Mouse (Mus musculus) hindbrain, embryonic 16.5 days (tissue): ENCODE data around the gene Nhsl1. TPM values are rescaled to one million over a fixed set of nuclear protein-coding genes. Genes with fewer than 3 reads are reported as not detected.

Source experiments
- ATAC-seq: fragments of 200-750 bp; cut with Nextera tagmentation; 2 replicates; pipeline ENCODE4 v1.8.0; 2017; ENCODE audit warnings: moderate TSS enrichment, moderate library complexity
- H3K27ac ChIP-seq: fragments of 300-500 bp; sonication (generic); 2 replicates; pipeline ENCODE4 v1.5.1; 2014; ENCODE audit warnings: low read depth, mild to moderate bottlenecking, control low read depth, low read length, moderate library complexity
- H3K27me3 ChIP-seq: fragments of 300-500 bp; sonication (generic); replicated peaks from 2 replicates; pipeline ENCODE4 v1.6.1; 2014; ENCODE audit warnings: low read length; ENCODE audit not compliant: control insufficient read depth, insufficient read depth
- H3K36me3 ChIP-seq: fragments of 300-500 bp; sonication (generic); 2 replicates; pipeline ENCODE4 v1.6.1; 2014; ENCODE audit warnings: mild to moderate bottlenecking, low read length, moderate library complexity, mixed read lengths; ENCODE audit not compliant: control insufficient read depth, insufficient read depth
- H3K4me1 ChIP-seq: fragments of 300-500 bp; sonication (generic); 2 replicates; pipeline ENCODE4 v1.6.1; 2014; ENCODE audit warnings: low read depth, low read length; ENCODE audit not compliant: control insufficient read depth, insufficient read depth
- H3K4me2 ChIP-seq: fragments of 300-500 bp; sonication (generic); 2 replicates; pipeline ENCODE4 v1.6.1; 2014; ENCODE audit warnings: mild to moderate bottlenecking, low read length, control low read depth, moderate library complexity
- H3K4me3 ChIP-seq: fragments of 300-500 bp; sonication (generic); 2 replicates; pipeline ENCODE4 v1.5.1; 2014; ENCODE audit warnings: mild to moderate bottlenecking, low read length, control low read depth, moderate library complexity
- H3K9ac ChIP-seq: fragments of 300-500 bp; sonication (generic); 2 replicates; pipeline ENCODE4 v1.6.1; 2014; ENCODE audit warnings: low read depth, mild to moderate bottlenecking, control low read depth, low read length, moderate library complexity
- H3K9me3 ChIP-seq: fragments of 300-500 bp; sonication (generic); 2 replicates; pipeline ENCODE4 v1.6.1; 2014; ENCODE audit warnings: mild to moderate bottlenecking, low read length, moderate library complexity; ENCODE audit not compliant: control insufficient read depth
- WGBS: fragments of 180-500 bp; shearing (Covaris S2); extraction: QIAGEN DNeasy Blood & Tissue Kit; methylation state at CpG from one replicate; pipeline ENCODE4 v1.1.7; 2014; 5-methylcytosine and 5-hydroxymethylcytosine counted together
- polyA plus RNA-seq: library from polyadenylated mRNA; unstranded; fragments of >200 nt; fragmentation: Nextera tagmentation; extraction: Ambion mirVana; gene quantifications from 2 replicates; pipeline ENCODE4 v1.2.1, GENCODE M21; 2015

Gene Nhsl1
- polyA plus RNA-seq, 1 experiment from 2014 or later, result 12.8 TPM

- Histone ChIP-seq H3K9me3 (no peaks in the 10 kb centered on the region), H3K9ac (no peak overlapping the region), H3K4me2 (no peak overlapping the region), H3K27me3 (no peaks in the 10 kb centered on the region), H3K4me3 (no peak overlapping the region), H3K36me3 (no peaks in the 10 kb centered on the region), H3K27ac (no peak overlapping the region), H3K4me1 (no peaks in the 10 kb centered on the region)
- 36% methylated on average over 7 of the region's 7 CpGs for WGBS
- ATAC-seq, result no peak; the same call in 1 of the 2 replicates
These were observed 67.4 kb downstream of the Nhsl1 start for GRCm38 (mm10) chr10:18386224-18386623.

- Histone ChIP-seq H3K4me1 (no peaks in the 10 kb centered on the region; the same call in 1 of the 2 replicates), H3K27ac (peak overlapping the region; percentile 52), H3K27me3 (no peaks in the 10 kb centered on the region), H3K9ac (no peak overlapping the region), H3K9me3 (no peaks in the 10 kb centered on the region), H3K4me2 (peak overlapping the region; percentile 25), H3K4me3 (no peak overlapping the region), H3K36me3 (no peaks in the 10 kb centered on the region)
- ATAC-seq, result peak; percentile 84
- WGBS, result 15% methylated on average over 10 of the region's 10 CpGs
These were observed 70.2 kb downstream of the Nhsl1 start for GRCm38 (mm10) chr10:18388784-18389575.

- Histone ChIP-seq H3K36me3 (no peaks in the 10 kb centered on the region), H3K27ac (peak overlapping the region; percentile 52; the same call in 1 of the 2 replicates), H3K4me2 (no peak overlapping the region), H3K9me3 (no peaks in the 10 kb centered on the region), H3K4me1 (no peaks in the 10 kb centered on the region; the same call in 1 of the 2 replicates), H3K27me3 (no peaks in the 10 kb centered on the region), H3K4me3 (no peak overlapping the region), H3K9ac (no peak overlapping the region)
- WGBS, result 80% methylated on average over 14 of the region's 15 CpGs
- no peak for ATAC-seq
These were observed 71.2 kb downstream of the Nhsl1 start for GRCm38 (mm10) chr10:18390004-18390403.

GRCm38 (mm10) chr10:18391608-18392007, 72.8 kb downstream of the Nhsl1 start:
- no peaks in the 10 kb centered on the region for H3K9me3 ChIP-seq
- no peaks in the 10 kb centered on the region; the same call in 1 of the 2 replicates for H3K4me1 ChIP-seq
- no peaks in the 10 kb centered on the region for H3K36me3 ChIP-seq
- H3K27me3 ChIP-seq, result no peaks in the 10 kb centered on the region
- 42% methylated on average over 5 of the region's 5 CpGs for WGBS
- H3K27ac ChIP-seq, result no peak overlapping the region
- no peak overlapping the region for H3K9ac ChIP-seq
- H3K4me2 ChIP-seq, result no peak overlapping the region
- no peak overlapping the region for H3K4me3 ChIP-seq
- ATAC-seq, result no peak

GRCm38 (mm10) chr10:18392268-18392667, 73.5 kb downstream of the Nhsl1 start:
- Histone ChIP-seq H3K36me3 (no peaks in the 10 kb centered on the region), H3K4me2 (no peak overlapping the region), H3K4me1 (no peaks in the 10 kb centered on the region; the same call in 1 of the 2 replicates), H3K27me3 (no peaks in the 10 kb centered on the region), H3K9me3 (no peaks in the 10 kb centered on the region), H3K27ac (no peak overlapping the region), H3K4me3 (no peak overlapping the region), H3K9ac (no peak overlapping the region)
- 79% methylated on average over 6 of the region's 6 CpGs for WGBS
- no peak for ATAC-seq

- H3K4me1 ChIP-seq, result no peaks in the 10 kb centered on the region; the same call in 1 of the 2 replicates
- 57% methylated on average over 3 of the region's 3 CpGs for WGBS
- H3K9ac ChIP-seq, result no peak overlapping the region
- H3K27me3 ChIP-seq, result no peaks in the 10 kb centered on the region
- H3K9me3 ChIP-seq, result no peaks in the 10 kb centered on the region
- H3K36me3 ChIP-seq, result no peaks in the 10 kb centered on the region
- ATAC-seq, result no peak
- H3K4me3 ChIP-seq, result no peak overlapping the region
- no peak overlapping the region for H3K4me2 ChIP-seq
- no peak overlapping the region for H3K27ac ChIP-seq
These were observed 75.0 kb downstream of the Nhsl1 start for GRCm38 (mm10) chr10:18393740-18394139.

- no peak for ATAC-seq
These were observed 75.5 kb downstream of the Nhsl1 start for GRCm38 (mm10) chr10:18394270-18394669.

GRCm38 (mm10) chr10:18400089-18400644, 81.4 kb downstream of the Nhsl1 start:
- Histone ChIP-seq H3K27ac (no peak overlapping the region), H3K27me3 (no peaks in the 10 kb centered on the region), H3K9ac (no peak overlapping the region), H3K4me3 (no peak overlapping the region), H3K36me3 (no peaks in the 10 kb centered on the region), H3K4me1 (no peaks in the 10 kb centered on the region), H3K4me2 (no peak overlapping the region), H3K9me3 (no peaks in the 10 kb centered on the region)
- ATAC-seq, result peak; percentile 34; the same call in 1 of the 2 replicates
- WGBS, result 78% methylated on average over 7 of the region's 7 CpGs

More at GRCm38 (mm10) chr10:18394270-18394669, 75.5 kb downstream of the Nhsl1 start:
- H3K9me3 ChIP-seq, result no peaks in the 10 kb centered on the region
- no peaks in the 10 kb centered on the region for H3K27me3 ChIP-seq
- H3K27ac ChIP-seq, result no peak overlapping the region
- no peak overlapping the region for H3K4me2 ChIP-seq
- H3K36me3 ChIP-seq, result no peaks in the 10 kb centered on the region
- H3K9ac ChIP-seq, result no peak overlapping the region
- H3K4me1 ChIP-seq, result no peaks in the 10 kb centered on the region; the same call in 1 of the 2 replicates
- 85% methylated on average over 7 of the region's 7 CpGs for whole genome bisulfite sequencing
- no peak overlapping the region for H3K4me3 ChIP-seq

GRCm38 (mm10) chr10:18400998-18401397, 82.2 kb downstream of the Nhsl1 start:
- H3K4me1 ChIP-seq, result no peaks in the 10 kb centered on the region
- no peak overlapping the region for H3K4me3 ChIP-seq
- H3K27ac ChIP-seq, result no peak overlapping the region
- no peaks in the 10 kb centered on the region for H3K36me3 ChIP-seq
- no peaks in the 10 kb centered on the region for H3K27me3 ChIP-seq
- H3K9me3 ChIP-seq, result no peaks in the 10 kb centered on the region
- H3K4me2 ChIP-seq, result no peak overlapping the region
- no peak overlapping the region for H3K9ac ChIP-seq
- WGBS, result 71% methylated on average over 8 of the region's 8 CpGs
- no peak for ATAC-seq
